Mouse (Mus musculus) retina, postnatal 1 day (tissue): ENCODE results near the gene Zfp697.
A peak's percentile ranks its signal among the peaks of the same experiment; 100 is the strongest.
"Not testable (repeated sequence)": the region's sequence is repeated elsewhere in the genome, so short reads cannot be mapped to it uniquely, and the experiment has no call there.

Experiments
- DNase-seq: peaks from one replicate; pipeline ENCODE4 v3.0.0-alpha.2; 2012

Zfp697 gene

GRCm38 (mm10) chr3:98374062-98374719 is 8.1 kb upstream of the Zfp697 start:
- no peak for DNase-seq

- no peak for DNase-seq
Observed at GRCm38 (mm10) chr3:98374980-98375379, 7.3 kb upstream of the Zfp697 start.

- no peak for DNase-seq
Observed at GRCm38 (mm10) chr3:98378267-98378666, 4.0 kb upstream of the Zfp697 start.

- DNase-seq, result no peak
Observed at GRCm38 (mm10) chr3:98379236-98379635, 3.0 kb upstream of the Zfp697 start.

- DNase-seq, result peak; percentile 36
Observed at GRCm38 (mm10) chr3:98381677-98382245, 500 bp upstream of the Zfp697 start.

- DNase-seq, result peak; percentile 5
Observed at GRCm38 (mm10) chr3:98383024-98383790, 946 bp downstream of the Zfp697 start.

- no peak for DNase-seq
Observed at GRCm38 (mm10) chr3:98387086-98387485, 4.8 kb downstream of the Zfp697 start.

- DNase-seq, result no peak
Observed at GRCm38 (mm10) chr3:98387756-98388155, 5.5 kb downstream of the Zfp697 start.

GRCm38 (mm10) chr3:98389305-98389704 is 7.0 kb downstream of the Zfp697 start:
- peak; percentile 56 for DNase-seq

GRCm38 (mm10) chr3:98404268-98404895 is 22.1 kb downstream of the Zfp697 start:
- not testable (repeated sequence) for DNase-seq

GRCm38 (mm10) chr3:98405877-98406276 is 23.6 kb downstream of the Zfp697 start:
- not testable (repeated sequence) for DNase-seq

GRCm38 (mm10) chr3:98406569-98407144 is 24.4 kb downstream of the Zfp697 start:
- not testable (repeated sequence) for DNase-seq

GRCm38 (mm10) chr3:98407261-98407780 is 25.1 kb downstream of the Zfp697 start:
- DNase-seq, result not testable (repeated sequence)

- not testable (repeated sequence) for DNase-seq
Observed at GRCm38 (mm10) chr3:98410619-98411580, 28.6 kb downstream of the Zfp697 start.

- no peak for DNase-seq
Observed at GRCm38 (mm10) chr3:98413733-98414132, 31.5 kb downstream of the Zfp697 start.

GRCm38 (mm10) chr3:98414296-98414695 is 32.0 kb downstream of the Zfp697 start:
- no peak for DNase-seq

- no peak for DNase-seq
Observed at GRCm38 (mm10) chr3:98416426-98417250, 34.4 kb downstream of the Zfp697 start.

GRCm38 (mm10) chr3:98417328-98417727 is 35.1 kb downstream of the Zfp697 start:
- no peak for DNase-seq

- DNase-seq, result no peak
Observed at GRCm38 (mm10) chr3:98418991-98419785, 36.9 kb downstream of the Zfp697 start.

- no peak for DNase-seq
Observed at GRCm38 (mm10) chr3:98419786-98420070, 37.5 kb downstream of the Zfp697 start.
